Mouse (Mus musculus): Measurements from ENCODE around the gene Fgfr2.

DNA sequence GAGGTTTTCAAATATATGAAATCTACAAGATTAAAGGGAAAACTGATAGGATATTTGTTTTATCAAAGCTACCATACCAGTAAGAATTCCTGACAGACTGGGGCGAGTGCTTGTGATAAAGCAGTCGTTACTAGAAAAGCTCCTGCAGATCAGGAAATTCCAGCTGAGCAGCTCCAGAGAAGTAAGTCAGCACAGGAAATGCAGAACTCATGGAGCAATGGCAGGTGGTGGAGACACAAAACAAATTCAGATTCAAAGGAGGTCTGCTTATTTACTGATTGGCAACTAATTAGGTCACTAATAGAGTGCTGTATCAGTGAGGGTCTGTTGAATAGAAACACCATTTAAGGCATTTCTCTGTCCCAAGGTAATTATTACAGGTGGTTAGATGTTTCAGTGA lies 2232.3 kb downstream of the Fgfr2 start:
- TF ChIP-seq CTCF (IDR thresholded peaks at IDR 0.05; ENCODE audit: control insufficient read depth, insufficient read depth, insufficient read length) (no peak), MYOD1 (IDR thresholded peaks at IDR 0.05; ENCODE audit: control insufficient read depth, insufficient read length, low read depth) (no peak), CEBPB (IDR thresholded peaks at IDR 0.05; ENCODE audit: low read depth) (no peak), MYOG (IDR thresholded peaks at IDR 0.05; ENCODE audit: control insufficient read depth, extremely low read depth, insufficient read length) (no peak), USF1 (IDR thresholded peaks at IDR 0.05; ENCODE audit: low read depth) (no peak)
